Mouse (Mus musculus) embryonic facial prominence, embryonic 11.5 days (tissue): ENCODE measurements around the gene Epo. TPM values are rescaled to one million over a fixed set of nuclear protein-coding genes. Genes with fewer than 3 reads are reported as not detected.

Experiments used
- ATAC-seq: fragments of 200-750 bp; cut with Nextera tagmentation; replicated peaks from 2 replicates; pipeline ENCODE4 v1.8.0; 2017; ENCODE audit warnings: low read depth; ENCODE audit not compliant: insufficient number of reproducible peaks, low FRiP score, low TSS enrichment
- DNase-seq: peaks from one replicate; pipeline ENCODE4 v3.0.0-alpha.2; 2015; ENCODE audit warnings: low spot score
- H3K27ac ChIP-seq: fragments of 300-500 bp; sonication (generic); replicated peaks from 2 replicates; pipeline ENCODE4 v1.5.1; 2014; ENCODE audit warnings: mild to moderate bottlenecking, low read depth, low read length, control low read depth
- H3K27me3 ChIP-seq: fragments of 300-500 bp; sonication (generic); 2 replicates; pipeline ENCODE4 v1.6.1; 2014; ENCODE audit warnings: mild to moderate bottlenecking, low read length, moderate library complexity, mixed read lengths; ENCODE audit not compliant: control insufficient read depth, insufficient read depth
- H3K36me3 ChIP-seq: fragments of 300-500 bp; sonication (generic); replicated peaks from 2 replicates; pipeline ENCODE4 v1.6.1; 2014; ENCODE audit warnings: low read depth, mild to moderate bottlenecking, low read length, moderate library complexity, mixed read lengths; ENCODE audit not compliant: control insufficient read depth, insufficient read depth
- H3K4me1 ChIP-seq: fragments of 300-500 bp; sonication (generic); 2 replicates; pipeline ENCODE4 v1.6.1; 2014; ENCODE audit warnings: low read length, mixed read lengths; ENCODE audit not compliant: control insufficient read depth, insufficient read depth
- H3K4me2 ChIP-seq: fragments of 300-500 bp; sonication (generic); 2 replicates; pipeline ENCODE4 v1.6.1; 2014; ENCODE audit warnings: low read depth, mild to moderate bottlenecking, control low read depth, low read length, moderate library complexity
- H3K4me3 ChIP-seq: fragments of 300-500 bp; sonication (generic); 2 replicates; pipeline ENCODE4 v1.5.1; 2014; ENCODE audit warnings: low read depth, low read length, control low read depth
- H3K9ac ChIP-seq: fragments of 300-500 bp; sonication (generic); replicated peaks from 2 replicates; pipeline ENCODE4 v1.6.1; 2014; ENCODE audit warnings: mild to moderate bottlenecking, control low read depth, low read length
- H3K9me3 ChIP-seq: fragments of 300-500 bp; sonication (generic); replicated peaks from 2 replicates; pipeline ENCODE4 v1.6.1; 2016; ENCODE audit warnings: mild to moderate bottlenecking, low read length, inconsistent platforms, mixed read lengths; ENCODE audit not compliant: control insufficient read depth
- WGBS: fragments of 180-500 bp; shearing (Covaris S2); extraction: QIAGEN DNeasy Blood & Tissue Kit; methylation state at CpG from one replicate; pipeline ENCODE4 v1.1.7; 2014; 5-methylcytosine and 5-hydroxymethylcytosine counted together
- polyA plus RNA-seq: library from polyadenylated mRNA; unstranded; fragments of >200 nt; fragmentation: Nextera tagmentation; extraction: Ambion mirVana; gene quantifications from 2 replicates; pipeline ENCODE4 v1.2.1, GENCODE M21; 2014

Epo gene
- polyA plus RNA-seq, 1 experiment from 2014 or later, result 0.63 TPM

- Histone ChIP-seq H3K9me3 (no peaks in the 10 kb centered on the region), H3K4me3 (no peak overlapping the region), H3K9ac (no peak overlapping the region), H3K4me2 (no peak overlapping the region), H3K27ac (no peak overlapping the region), H3K27me3 (no peaks in the 10 kb centered on the region), H3K36me3 (no peaks in the 10 kb centered on the region), H3K4me1 (no peaks in the 10 kb centered on the region)
- WGBS, result 63% methylated on average over 4 of the region's 4 CpGs
- ATAC-seq (no peak), DNase-seq (no peak)
These were observed 4.4 kb upstream of the Epo start for GRCm38 (mm10) chr5:137537461-137537860.

- WGBS, result 82% methylated on average over 9 of the region's 9 CpGs
- Histone ChIP-seq H3K4me3 (no peak overlapping the region), H3K4me2 (no peak overlapping the region), H3K9ac (no peak overlapping the region), H3K9me3 (no peaks in the 10 kb centered on the region), H3K27me3 (no peaks in the 10 kb centered on the region), H3K36me3 (no peaks in the 10 kb centered on the region), H3K27ac (no peak overlapping the region), H3K4me1 (peaks cover 3% of the 10 kb centered on the region; the same call in 1 of the 2 replicates)
- ATAC-seq (no peak), DNase-seq (no peak)
These were observed 2.3 kb upstream of the Epo start for GRCm38 (mm10) chr5:137535318-137535717.

- DNase-seq (no peak), ATAC-seq (no peak)
- 91% methylated on average over 3 of the region's 3 CpGs for WGBS
- H3K9me3 ChIP-seq, result no peaks in the 10 kb centered on the region
- no peaks in the 10 kb centered on the region for H3K27me3 ChIP-seq
- peaks cover 3% of the 10 kb centered on the region; the same call in 1 of the 2 replicates for H3K4me1 ChIP-seq
- no peak overlapping the region for H3K4me2 ChIP-seq
- no peak overlapping the region for H3K27ac ChIP-seq
- no peak overlapping the region for H3K9ac ChIP-seq
- no peaks in the 10 kb centered on the region; the same call in 1 of the 2 replicates for H3K36me3 ChIP-seq
- H3K4me3 ChIP-seq, result no peak overlapping the region
These were observed 1.7 kb upstream of the Epo start for GRCm38 (mm10) chr5:137534762-137535161.

GRCm38 (mm10) chr5:137532808-137533116 lies 280 bp downstream of the Epo start:
- Histone ChIP-seq H3K4me1 (peaks cover 3% of the 10 kb centered on the region; the same call in 1 of the 2 replicates), H3K27ac (peak overlapping the region; percentile 84), H3K4me2 (peak overlapping the region; percentile 89), H3K27me3 (no peaks in the 10 kb centered on the region), H3K36me3 (peaks cover 15% of the 10 kb centered on the region), H3K4me3 (peak overlapping the region; percentile 84), H3K9me3 (no peaks in the 10 kb centered on the region), H3K9ac (peak overlapping the region; percentile 87)
- DNase-seq (no peak), ATAC-seq (no peak)
- WGBS, result 0% methylated on average over 12 of the region's 12 CpGs

DNA sequence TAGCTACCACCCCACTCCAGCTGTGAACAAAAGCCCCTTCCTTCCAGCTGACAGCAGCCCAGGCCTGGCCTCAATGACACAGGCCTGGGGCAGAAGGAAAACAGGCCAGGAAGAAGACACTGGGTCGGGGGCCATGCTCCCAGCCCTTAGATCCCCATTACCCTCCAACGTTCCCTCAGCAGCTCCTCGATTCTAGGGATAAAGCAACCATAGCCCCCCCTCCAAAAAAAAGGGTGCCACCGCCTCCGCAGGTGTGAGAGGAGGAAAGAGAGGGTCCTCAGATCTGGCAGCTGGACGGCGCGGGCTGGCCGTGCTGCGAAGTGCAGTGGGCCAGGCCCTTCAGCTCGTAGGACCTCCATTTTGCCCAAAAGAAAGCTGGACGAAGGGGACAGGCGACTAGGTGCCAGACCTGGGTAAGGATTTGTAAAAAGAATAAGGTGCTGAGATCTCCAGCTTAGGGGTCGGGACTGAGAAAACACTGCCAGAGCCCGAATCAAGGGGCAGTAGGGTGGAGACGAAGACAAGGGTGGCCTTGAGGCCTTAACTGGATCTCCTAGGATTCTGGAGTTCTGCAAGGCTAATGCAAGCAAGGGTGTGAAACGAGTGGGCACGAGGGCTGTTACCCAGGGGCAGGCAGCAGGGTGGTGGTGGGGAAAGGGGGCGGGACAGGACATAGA lies 773 bp downstream of the Epo start:
- DNase-seq, result no peak
- Histone ChIP-seq H3K4me3 (peak overlapping the region; percentile 84), H3K36me3 (peaks cover 15% of the 10 kb centered on the region), H3K4me2 (peak overlapping the region; percentile 89), H3K27me3 (no peaks in the 10 kb centered on the region), H3K9me3 (no peaks in the 10 kb centered on the region), H3K4me1 (peaks cover 3% of the 10 kb centered on the region; the same call in 1 of the 2 replicates), H3K9ac (peak overlapping the region; percentile 87), H3K27ac (peak overlapping the region; percentile 84)
- under 1% methylated on average over 19 of the region's 19 CpGs for WGBS
- ATAC-seq, result no peak

- H3K4me3 ChIP-seq, result peak overlapping the region; percentile 84
- WGBS, result under 1% methylated on average over 49 of the region's 51 CpGs
- H3K9ac ChIP-seq, result peak overlapping the region; percentile 87
- ATAC-seq (peak; percentile 5; the same call in 1 of the 2 replicates), DNase-seq (peak; percentile 24)
- H3K36me3 ChIP-seq, result peaks cover 15% of the 10 kb centered on the region
- H3K27ac ChIP-seq, result peak overlapping the region; percentile 84
- no peaks in the 10 kb centered on the region for H3K27me3 ChIP-seq
- peaks cover 3% of the 10 kb centered on the region; the same call in 1 of the 2 replicates for H3K4me1 ChIP-seq
- H3K9me3 ChIP-seq, result no peaks in the 10 kb centered on the region
- H3K4me2 ChIP-seq, result peak overlapping the region; percentile 89
These were observed 1.5 kb downstream of the Epo start for GRCm38 (mm10) chr5:137531414-137532130.

DNA sequence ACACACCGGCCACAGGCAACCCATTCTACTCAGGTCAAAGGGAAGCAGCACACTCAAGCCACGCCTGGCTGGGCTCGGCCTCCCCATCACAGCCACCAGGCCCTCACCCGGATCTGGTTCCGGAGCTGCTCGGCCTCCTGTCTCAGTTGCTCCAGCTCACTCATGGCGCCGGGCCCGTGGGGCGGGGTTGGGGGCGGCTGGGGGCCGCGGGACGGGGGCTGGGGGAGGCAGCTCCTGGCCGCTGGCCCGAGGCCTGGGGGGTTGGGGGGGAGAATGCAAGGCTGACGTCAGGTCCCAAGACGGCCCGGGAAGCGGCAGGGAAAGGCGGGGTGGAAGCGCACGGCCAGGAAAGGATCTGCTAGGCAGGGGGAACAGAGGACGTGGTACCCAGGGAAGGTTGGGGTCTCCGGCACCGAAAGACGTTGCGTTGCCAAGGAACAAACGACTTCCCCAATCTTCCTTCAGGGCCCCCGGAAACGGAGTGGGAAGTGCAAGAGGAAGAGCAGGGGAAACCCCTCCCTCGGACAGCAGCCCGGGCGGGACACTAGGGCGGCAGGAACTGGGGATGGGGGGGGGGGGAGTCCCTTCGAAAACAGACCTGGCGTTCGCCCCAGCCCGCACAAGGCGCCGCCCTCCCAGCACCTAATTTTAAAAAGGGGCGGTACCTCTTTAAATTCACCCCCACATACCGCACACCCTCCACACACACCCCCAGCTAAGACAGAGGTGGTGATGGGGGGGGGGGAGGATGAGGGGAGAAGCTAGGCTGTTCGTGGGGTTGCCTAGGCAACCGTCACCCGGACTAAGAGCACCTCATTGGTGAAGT lies 2.2 kb downstream of the Epo start:
- H3K4me3 ChIP-seq, result peak overlapping the region; percentile 84
- DNase-seq (peak; percentile 81), ATAC-seq (peak; percentile 34)
- H3K9me3 ChIP-seq, result no peaks in the 10 kb centered on the region
- H3K4me1 ChIP-seq, result peaks cover 3% of the 10 kb centered on the region; the same call in 1 of the 2 replicates
- peak overlapping the region; percentile 89 for H3K4me2 ChIP-seq
- H3K27me3 ChIP-seq, result no peaks in the 10 kb centered on the region
- H3K9ac ChIP-seq, result peak overlapping the region; percentile 87
- WGBS, result under 1% methylated on average over 43 of the region's 46 CpGs
- H3K36me3 ChIP-seq, result peaks cover 15% of the 10 kb centered on the region
- H3K27ac ChIP-seq, result peak overlapping the region; percentile 84
